Mouse (Mus musculus) activated CD4-positive, CD25-positive, alpha-beta regulatory T cell (primary cell): ENCODE data around the gene Hist1h2an. TPM values are rescaled to one million over a fixed set of nuclear protein-coding genes. Genes with fewer than 3 reads are reported as not detected.

ENCODE experiments used
- polyA plus RNA-seq, 2 experiments: library from polyadenylated mRNA; unstranded; fragments of 100-300 nt; shearing (Covaris generic); gene quantifications; one replicate each; pipeline ENCODE4 v1.2.1; 2017

The Hist1h2an gene
- polyA plus RNA-seq, result 10 to 100 TPM in 1 of 2 experiments, 1 to 10 TPM in 1; 1.0 to 13.1 TPM

GRCm38 (mm10) chr13:21786899-21787629 lies at the start of gene Hist1h2an, which contains the start of gene Hist1h2bp:
TSS of gene Hist1h2an (minus strand) at chr13:21787218.
TSS of gene Hist1h2bp (plus strand) at chr13:21787461.

GRCm38 (mm10) chr13:21833461-21833860 lies 46.4 kb upstream of the Hist1h2an start, which contains the start of the genes Hist1h2ap and Hist1h2br:
TSS of gene Hist1h2ap (minus strand) at chr13:21833507.
TSS of gene Hist1h2br (plus strand) at chr13:21833743.

GRCm38 (mm10) chr13:21831418-21832394 lies 44.7 kb upstream of the Hist1h2an start, which contains the start of gene Hist1h4n:
TSS of gene Hist1h4n (minus strand) at chr13:21832196.

GRCm38 (mm10) chr13:21811539-21811938 lies 24.5 kb upstream of the Hist1h2an start, which contains the start of gene Hist1h4m:
TSS of gene Hist1h4m (plus strand) at chr13:21811746.

GRCm38 (mm10) chr13:21810073-21810472 lies 23.1 kb upstream of the Hist1h2an start, which contains the start of the genes Hist1h2bq and Hist1h2ao:
TSS of gene Hist1h2bq (minus strand) at chr13:21810197.
TSS of gene Hist1h2ao (plus strand) at chr13:21810465.

GRCm38 (mm10) chr13:21783255-21783617 lies 3.8 kb downstream of the Hist1h2an start, which contains the start of gene Hist1h3i:
TSS of gene Hist1h3i (minus strand) at chr13:21783370.

GRCm38 (mm10) chr13:21779767-21780731 lies 7.0 kb downstream of the Hist1h2an start, which contains the start of gene Hist1h1b:
TSS of gene Hist1h1b (minus strand) at chr13:21780625.

GRCm38 (mm10) chr13:21753524-21754285 lies 33.3 kb downstream of the Hist1h2an start, which contains the start of the genes Hist1h2ak and Hist1h2bn:
TSS of gene Hist1h2ak (minus strand) at chr13:21753827.
TSS of gene Hist1h2bn (plus strand) at chr13:21754123.

GRCm38 (mm10) chr13:21750159-21751017 lies 36.6 kb downstream of the Hist1h2an start, which contains the start of gene Hist1h4k:
TSS of gene Hist1h4k (minus strand) at chr13:21750505.

Other genes starting within 250 kb of the Hist1h2an start
- not detected for gene Olfr1366, start 244.4 kb downstream of the Hist1h2an start, polyA plus RNA-seq
- gene Olfr1535, start 227.3 kb downstream of the Hist1h2an start, polyA plus RNA-seq, result under 1 TPM; 0.08 to 0.29 TPM
- not detected for gene Olfr1364, start 205.5 kb downstream of the Hist1h2an start, polyA plus RNA-seq
- gene Olfr1362, start 173.2 kb downstream of the Hist1h2an start, polyA plus RNA-seq, result not detected
- not detected for gene Olfr11, start 144.7 kb downstream of the Hist1h2an start, polyA plus RNA-seq
- not detected for gene Olfr1361, start 123.8 kb downstream of the Hist1h2an start, polyA plus RNA-seq
- under 1 TPM in 1 of 2 experiments, not detected in 1; 0.09 TPM for gene Olfr1360, start 109.8 kb downstream of the Hist1h2an start, polyA plus RNA-seq
- not detected for gene Olfr1359, start 89.1 kb downstream of the Hist1h2an start, polyA plus RNA-seq
- under 1 TPM; 0.64 to 0.91 TPM for gene Hist1h2bl, start 71.1 kb downstream of the Hist1h2an start, polyA plus RNA-seq
- 10 to 100 TPM in 1 of 2 experiments, 1 to 10 TPM in 1; 8.5 to 16.3 TPM for gene Hist1h2ai, start 70.8 kb downstream of the Hist1h2an start, polyA plus RNA-seq
- 1 to 10 TPM; 3.5 to 6.8 TPM for gene Hist1h3h, start 69.6 kb downstream of the Hist1h2an start, polyA plus RNA-seq
- 1 to 10 TPM; 1.4 to 2.6 TPM for gene Hist1h2bm, start 65.2 kb downstream of the Hist1h2an start, polyA plus RNA-seq
- gene Hist1h4j, start 52.2 kb downstream of the Hist1h2an start, polyA plus RNA-seq, result 1 to 10 TPM in 1 of 2 experiments, not detected in 1; 1.2 TPM
- gene Hist1h4k, start 36.7 kb downstream of the Hist1h2an start, polyA plus RNA-seq, result 10 to 100 TPM; 14.4 to 26.1 TPM
- gene Hist1h2ak, start 33.4 kb downstream of the Hist1h2an start, polyA plus RNA-seq, result 1 to 10 TPM; 5.2 to 7.9 TPM
- 1 to 10 TPM in 1 of 2 experiments, not detected in 1; 3.5 TPM for gene Hist1h2bn, start 33.1 kb downstream of the Hist1h2an start, polyA plus RNA-seq
- gene Hist1h1b, start 6.6 kb downstream of the Hist1h2an start, polyA plus RNA-seq, result 10 to 100 TPM; 12.2 to 12.7 TPM
- gene Hist1h3i, start 3.8 kb downstream of the Hist1h2an start, polyA plus RNA-seq, result 1 to 10 TPM; 1.3 to 2.5 TPM
- 1 to 10 TPM in 1 of 2 experiments, not detected in 1; 1.5 TPM for gene Hist1h2bp, start 243 bp upstream of the Hist1h2an start, polyA plus RNA-seq
- 10 to 100 TPM; 10.3 to 13.9 TPM for gene Hist1h2bq, start 23.0 kb upstream of the Hist1h2an start, polyA plus RNA-seq
- gene Hist1h2ao, start 23.2 kb upstream of the Hist1h2an start, polyA plus RNA-seq, result not detected
- 10 to 100 TPM; 27.8 to 33.8 TPM for gene Hist1h4m, start 24.5 kb upstream of the Hist1h2an start, polyA plus RNA-seq
- 10 to 100 TPM in 1 of 2 experiments, 1 to 10 TPM in 1; 6.0 to 10.8 TPM for gene Hist1h4n, start 45.0 kb upstream of the Hist1h2an start, polyA plus RNA-seq
- gene Hist1h2ap, start 46.3 kb upstream of the Hist1h2an start, polyA plus RNA-seq, result 100 to 1,000 TPM; 513 to 599 TPM
- gene Hist1h2br, start 46.5 kb upstream of the Hist1h2an start, polyA plus RNA-seq, result 10 to 100 TPM; 10.1 to 13.9 TPM
- gene Zfp184, start 157.9 kb upstream of the Hist1h2an start, polyA plus RNA-seq, result under 1 TPM in 1 of 2 experiments, not detected in 1; 0.09 TPM
- gene Pom121l2, start 194.0 kb upstream of the Hist1h2an start, polyA plus RNA-seq, result not detected
- gene Prss16, start 222.5 kb upstream of the Hist1h2an start, polyA plus RNA-seq, result under 1 TPM; 0.28 to 0.85 TPM
- gene Hist1h2ah, start 248.3 kb upstream of the Hist1h2an start, polyA plus RNA-seq, result not detected
- gene Hist1h2bk, start 248.7 kb upstream of the Hist1h2an start, polyA plus RNA-seq, result 1 to 10 TPM in 1 of 2 experiments, under 1 TPM in 1; 0.45 to 2.6 TPM